Mouse (Mus musculus) heart, adult 8-10 months (tissue): Measurements from ENCODE around the gene Thsd1. TPM values are rescaled to one million over a fixed set of nuclear protein-coding genes. Genes with fewer than 3 reads are reported as not detected.
"Not testable (repeated sequence)": the region's sequence is repeated elsewhere in the genome, so short reads cannot be mapped to it uniquely, and the experiment has no call there.

Experiments used
- DNase-seq: peaks from one replicate; pipeline ENCODE4 v3.0.0; 2022; ENCODE audit warnings: low spot score
- total RNA-seq, 4 experiments: library from RNA; stranded (reverse); gene quantifications; 2 replicates each; pipeline ENCODE4 v1.2.4; 2022

Gene Thsd1
- total RNA-seq, 4 experiments from 2014 or later = 3.8 to 4.5 (median 4.3) TPM

GRCm38 (mm10) chr8:22264787-22265186 lies 37.7 kb downstream of the Thsd1 start:
- no peak for DNase-seq

- DNase-seq = no peak
These were observed 38.1 kb downstream of the Thsd1 start for GRCm38 (mm10) chr8:22265194-22265593.

GRCm38 (mm10) chr8:22266809-22267208 lies 39.7 kb downstream of the Thsd1 start:
- DNase-seq = no peak

GRCm38 (mm10) chr8:22273142-22273541 lies 46.0 kb downstream of the Thsd1 start:
- DNase-seq = no peak

DNA sequence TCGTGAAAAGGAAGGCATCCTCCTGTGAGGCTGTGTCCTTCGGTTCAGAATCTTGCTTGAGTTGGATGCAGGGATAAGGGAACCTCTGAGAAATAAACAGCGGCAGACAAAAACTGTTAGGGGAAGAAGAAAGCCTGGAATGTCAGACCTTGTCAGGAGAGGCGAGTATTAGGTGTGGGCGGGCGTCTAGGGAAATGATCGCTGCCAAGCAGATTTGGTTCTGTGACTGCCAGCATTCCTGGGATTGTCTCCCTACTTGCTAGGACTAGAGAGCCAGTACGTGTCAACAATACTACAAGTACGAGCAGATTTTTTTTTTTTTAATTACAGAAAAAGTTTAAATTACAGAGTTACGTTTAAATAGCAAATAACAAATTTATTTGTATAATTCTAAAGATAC lies 47.5 kb downstream of the Thsd1 start:
- no peak for DNase-seq

GRCm38 (mm10) chr8:22282999-22283491 lies 55.9 kb downstream of the Thsd1 start, which contains the start of gene Tpte:
Gene Tpte, plus strand, starts transcription at chr8:22283441.
- no peak for DNase-seq

GRCm38 (mm10) chr8:22302326-22302725 lies 75.2 kb downstream of the Thsd1 start:
- no peak for DNase-seq

DNA sequence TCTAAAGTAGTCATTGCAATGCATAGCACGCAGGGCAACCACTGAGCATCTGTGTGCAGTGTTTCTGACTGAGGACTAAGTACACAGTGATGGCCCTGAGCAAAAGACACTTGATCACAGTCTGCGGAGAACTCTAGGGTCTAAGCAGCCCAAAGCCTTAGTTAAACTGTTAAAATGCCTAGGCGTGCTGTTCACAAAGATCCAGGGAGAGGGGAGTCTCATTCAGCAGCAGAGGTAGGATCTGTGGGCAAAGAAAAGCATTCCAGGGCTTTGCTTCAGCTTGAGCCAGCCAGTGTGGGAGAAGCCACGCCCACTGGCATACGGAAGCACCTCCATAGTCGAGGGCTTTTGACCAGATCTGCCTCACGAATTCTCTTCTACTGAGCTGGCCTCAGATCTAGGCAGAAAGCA lies 75.8 kb downstream of the Thsd1 start:
- no peak for DNase-seq

DNA sequence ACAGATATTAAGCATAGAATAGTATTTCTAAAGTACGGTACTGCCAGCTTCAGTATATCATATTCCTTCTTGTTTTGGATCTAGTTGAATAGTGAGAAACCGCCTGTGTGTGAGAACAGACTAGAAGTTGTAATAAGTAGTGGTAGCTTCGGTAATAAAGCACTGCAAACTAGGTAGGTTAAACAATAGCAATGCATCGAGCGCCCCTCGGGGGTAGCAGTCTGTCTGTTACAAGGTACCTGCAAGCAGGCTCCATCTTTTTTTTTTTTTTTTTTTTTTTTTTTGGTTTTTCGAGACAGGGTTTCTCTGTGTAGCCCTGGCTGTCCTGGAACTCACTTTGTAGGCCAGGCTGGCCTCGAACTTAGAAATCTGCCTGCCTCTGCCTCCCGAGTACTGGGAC lies 76.9 kb downstream of the Thsd1 start:
- DNase-seq = not testable (repeated sequence)

DNA sequence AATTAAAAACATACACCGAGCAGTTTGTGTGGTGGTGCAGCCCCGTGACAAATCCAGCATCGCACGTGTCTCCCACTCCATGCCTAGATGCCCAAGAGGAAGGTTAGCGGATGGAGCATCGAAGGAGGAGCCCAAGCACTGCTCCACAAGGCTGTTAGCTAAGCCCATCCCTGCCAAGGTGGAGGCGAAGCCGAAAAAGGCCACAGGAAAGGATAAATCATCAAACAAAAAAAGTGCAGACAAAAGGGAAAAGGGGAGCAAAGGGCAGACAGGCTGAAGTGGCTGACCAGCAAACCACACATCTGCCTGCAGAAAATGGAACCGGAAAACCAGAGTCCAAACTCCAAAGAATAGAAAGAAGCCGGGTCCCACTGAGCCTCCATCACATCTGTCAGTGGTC lies 79.9 kb downstream of the Thsd1 start:
- DNase-seq = no peak

Other genes with a start within 250 kb of the Thsd1 start
- under 1 TPM; 0.09 to 0.13 (median 0.12) TPM for gene Atp7b, start 167.0 kb upstream of the Thsd1 start, total RNA-seq
- 1 to 10 TPM; 7.3 to 8.8 (median 8.5) TPM for gene Alg11, start 166.6 kb upstream of the Thsd1 start, total RNA-seq
- not detected for gene Nek5, start 102.3 kb upstream of the Thsd1 start, total RNA-seq
- 1 to 10 TPM; 1.7 to 2.6 (median 1.8) TPM for gene Nek3, start 60.9 kb upstream of the Thsd1 start, total RNA-seq
- gene Ckap2, start 41.5 kb upstream of the Thsd1 start, total RNA-seq = 1 to 10 TPM in 1 of 4 experiments, under 1 TPM in 3; 0.19 to 1.6 (median 0.38) TPM
- gene Vps36, start 34.5 kb upstream of the Thsd1 start, total RNA-seq = 10 to 100 TPM; 20.1 to 22.2 (median 21.0) TPM
- gene Tpte, start 56.1 kb downstream of the Thsd1 start, total RNA-seq = not detected
- 10 to 100 TPM; 11.7 to 13.1 (median 12.4) TPM for gene Slc25a15, start 171.3 kb downstream of the Thsd1 start, total RNA-seq
- 10 to 100 TPM; 53.1 to 67.7 (median 55.5) TPM for gene Mrps31, start 184.0 kb downstream of the Thsd1 start, total RNA-seq